Mouse (Mus musculus) thymus, adult 2 months (tissue): ENCODE results near the gene Lman1l. TPM values are rescaled to one million over a fixed set of nuclear protein-coding genes. Genes with fewer than 3 reads are reported as not detected.

Experiments used
- DNase-seq: peaks from one replicate; pipeline ENCODE4 v3.0.0; 2021
- H3K27ac ChIP-seq: fragments of 200-500 bp; 2 replicates; pipeline ENCODE4 v1.5.1; 2012; ENCODE audit warnings: low read length, control low read depth; ENCODE audit not compliant: control insufficient read depth, insufficient read depth
- H3K27me3 ChIP-seq: fragments of 200-500 bp; 2 replicates; pipeline ENCODE4 v1.6.1; 2012; ENCODE audit warnings: mild to moderate bottlenecking, low read length, moderate library complexity, mixed read lengths; ENCODE audit not compliant: control insufficient read depth, insufficient read depth
- H3K36me3 ChIP-seq: fragments of 200-500 bp; 2 replicates; pipeline ENCODE4 v1.6.1; 2012; ENCODE audit warnings: mild to moderate bottlenecking, low read length, moderate library complexity; ENCODE audit not compliant: control insufficient read depth, insufficient read depth
- H3K4me1 ChIP-seq: fragments of 200-500 bp; replicated peaks from 2 replicates; pipeline ENCODE4 v1.6.1; 2012; ENCODE audit warnings: low read length; ENCODE audit not compliant: control insufficient read depth, insufficient read depth
- H3K4me3 ChIP-seq: fragments of 200-500 bp; 2 replicates; pipeline ENCODE4 v1.5.1; 2012; ENCODE audit warnings: mild to moderate bottlenecking, low read length, control low read depth, moderate library complexity; ENCODE audit not compliant: control insufficient read depth, insufficient read depth
- CTCF ChIP-seq: fragments of 200-500 bp; IDR thresholded peaks from 2 replicates; pipeline ENCODE4 v1.5.1; 2012; ENCODE audit warnings: mild to moderate bottlenecking, control low read depth, low read length, moderate library complexity, borderline replicate concordance; ENCODE audit not compliant: control insufficient read depth, poor library complexity, insufficient read depth; ENCODE audit errors: extremely low read depth
- POLR2A ChIP-seq: fragments of 200-500 bp; IDR thresholded peaks from 2 replicates; pipeline ENCODE4 v1.6.1; 2012; ENCODE audit warnings: mild to moderate bottlenecking, low read length, control low read depth, moderate library complexity; ENCODE audit not compliant: control insufficient read depth, poor library complexity, insufficient read depth; ENCODE audit errors: extremely low read depth
- WGBS: fragments of 180-500 bp; shearing (Covaris S2); methylation state at CpG from one replicate; pipeline ENCODE4 v1.1.7; 2018; 5-methylcytosine and 5-hydroxymethylcytosine counted together
- polyA plus RNA-seq: library from polyadenylated mRNA; depleted of rRNA; stranded (reverse); fragments of >200 nt; gene quantifications from 2 replicates; pipeline ENCODE4 v1.2.3, GENCODE M21; 2012

Gene Lman1l
- polyA plus RNA-seq, 1 experiment = 0.20 TPM

DNA sequence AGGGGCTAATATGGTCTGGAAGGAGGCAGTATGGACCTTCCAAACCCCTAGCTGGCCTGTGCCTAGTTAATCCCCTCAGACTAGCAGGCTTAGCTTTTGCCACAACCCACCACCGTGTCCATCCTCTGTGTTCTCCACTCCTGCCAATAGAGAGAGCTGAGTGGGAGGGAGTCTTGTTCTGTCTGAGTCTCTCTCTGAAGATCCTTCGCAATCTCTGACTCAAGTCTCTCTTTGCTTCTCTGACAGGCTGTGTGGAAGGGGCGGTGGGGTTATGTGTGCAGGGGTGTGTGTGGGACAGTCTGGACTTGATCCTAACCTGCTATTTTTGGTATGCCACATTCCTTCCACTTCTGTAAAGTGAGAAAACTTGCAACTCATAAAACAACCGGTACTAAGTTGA, 15.7 kb downstream of the Lman1l start:
- WGBS = 82% methylated on average over 4 of the region's 4 CpGs
- Histone ChIP-seq H3K27me3 (no peaks in the 10 kb centered on the region), H3K4me3 (no peak overlapping the region), H3K36me3 (no peaks in the 10 kb centered on the region), H3K4me1 (no peaks in the 10 kb centered on the region), H3K27ac (no peak overlapping the region)
- DNase-seq = no peak
- TF ChIP-seq CTCF = no peak
- no peak for TF ChIP-seq POLR2A

DNA sequence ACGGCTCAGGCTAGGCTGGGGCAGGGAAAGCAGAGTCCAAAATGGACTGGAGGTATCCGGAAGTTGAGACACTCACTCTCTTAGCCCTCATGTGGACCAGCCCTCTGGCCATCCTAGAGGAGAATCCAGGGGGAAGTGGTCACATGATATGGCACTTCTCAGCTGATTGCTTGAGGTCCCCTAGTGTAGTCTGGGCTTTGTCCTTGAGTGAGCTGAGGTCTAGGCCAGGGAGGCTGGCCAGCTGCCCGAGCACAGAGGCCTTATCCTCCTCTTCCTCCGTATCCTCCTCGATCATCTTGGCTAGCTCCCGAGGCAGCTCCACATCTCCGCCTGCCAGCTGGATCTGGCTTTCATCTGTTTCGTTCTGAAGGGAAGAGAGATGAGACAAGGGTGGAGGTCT, 18.5 kb downstream of the Lman1l start:
- H3K27ac ChIP-seq = no peak overlapping the region
- no peak overlapping the region for H3K4me3 ChIP-seq
- 84% methylated on average over 8 of the region's 8 CpGs for WGBS
- no peaks in the 10 kb centered on the region for H3K4me1 ChIP-seq
- DNase-seq = no peak
- no peak for TF ChIP-seq POLR2A
- no peak for TF ChIP-seq CTCF
- no peaks in the 10 kb centered on the region for H3K27me3 ChIP-seq
- H3K36me3 ChIP-seq = no peaks in the 10 kb centered on the region

GRCm38 (mm10) chr9:57601353-57601706, 19.2 kb downstream of the Lman1l start:
- H3K4me1 ChIP-seq = no peaks in the 10 kb centered on the region
- 78% methylated on average over 2 of the region's 2 CpGs for WGBS
- no peak overlapping the region for H3K27ac ChIP-seq
- no peaks in the 10 kb centered on the region for H3K36me3 ChIP-seq
- no peaks in the 10 kb centered on the region for H3K27me3 ChIP-seq
- TF ChIP-seq POLR2A = no peak
- no peak for TF ChIP-seq CTCF
- no peak overlapping the region for H3K4me3 ChIP-seq
- DNase-seq = no peak

DNA sequence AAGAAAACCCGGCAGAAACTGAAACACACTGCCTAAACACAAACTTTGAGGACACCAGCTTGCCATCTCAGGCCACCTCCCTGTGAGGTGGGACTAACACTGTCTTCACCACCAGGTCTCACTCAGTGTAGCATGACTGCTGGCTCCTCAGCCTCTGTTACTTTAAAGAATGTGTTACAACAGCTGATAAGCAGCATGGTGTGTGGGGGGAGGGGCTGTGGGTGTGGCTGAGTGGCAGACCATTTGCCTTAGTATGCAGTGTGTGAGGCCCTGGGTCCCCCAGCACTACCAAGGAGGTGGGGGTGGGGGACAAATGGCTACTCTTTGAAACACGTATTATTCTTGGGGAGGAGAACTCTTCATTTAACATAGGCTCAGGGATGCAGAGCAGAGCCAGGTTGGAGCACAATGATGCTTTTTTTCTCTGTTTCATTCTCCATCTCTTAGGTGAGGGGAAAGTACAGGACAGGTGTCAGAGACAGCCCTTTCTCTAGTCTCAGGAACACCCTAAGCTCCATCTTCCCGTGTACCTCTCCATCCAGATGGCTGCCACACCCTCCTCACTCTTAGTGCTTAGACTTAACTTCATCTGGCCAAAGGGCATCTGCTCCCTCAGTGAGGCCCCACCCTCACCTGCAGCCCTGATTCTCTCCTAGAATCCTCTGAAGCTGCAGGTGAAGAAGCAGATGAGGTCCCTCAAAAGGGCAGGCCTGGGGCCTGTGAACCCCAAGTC, 19.8 kb downstream of the Lman1l start:
- H3K27me3 ChIP-seq = no peaks in the 10 kb centered on the region
- TF ChIP-seq CTCF (no peak), POLR2A (no peak)
- DNase-seq = no peak
- H3K27ac ChIP-seq = no peak overlapping the region
- no peak overlapping the region for H3K4me3 ChIP-seq
- WGBS = 58% methylated on average over 3 of the region's 3 CpGs
- H3K4me1 ChIP-seq = no peaks in the 10 kb centered on the region
- H3K36me3 ChIP-seq = no peaks in the 10 kb centered on the region

DNA sequence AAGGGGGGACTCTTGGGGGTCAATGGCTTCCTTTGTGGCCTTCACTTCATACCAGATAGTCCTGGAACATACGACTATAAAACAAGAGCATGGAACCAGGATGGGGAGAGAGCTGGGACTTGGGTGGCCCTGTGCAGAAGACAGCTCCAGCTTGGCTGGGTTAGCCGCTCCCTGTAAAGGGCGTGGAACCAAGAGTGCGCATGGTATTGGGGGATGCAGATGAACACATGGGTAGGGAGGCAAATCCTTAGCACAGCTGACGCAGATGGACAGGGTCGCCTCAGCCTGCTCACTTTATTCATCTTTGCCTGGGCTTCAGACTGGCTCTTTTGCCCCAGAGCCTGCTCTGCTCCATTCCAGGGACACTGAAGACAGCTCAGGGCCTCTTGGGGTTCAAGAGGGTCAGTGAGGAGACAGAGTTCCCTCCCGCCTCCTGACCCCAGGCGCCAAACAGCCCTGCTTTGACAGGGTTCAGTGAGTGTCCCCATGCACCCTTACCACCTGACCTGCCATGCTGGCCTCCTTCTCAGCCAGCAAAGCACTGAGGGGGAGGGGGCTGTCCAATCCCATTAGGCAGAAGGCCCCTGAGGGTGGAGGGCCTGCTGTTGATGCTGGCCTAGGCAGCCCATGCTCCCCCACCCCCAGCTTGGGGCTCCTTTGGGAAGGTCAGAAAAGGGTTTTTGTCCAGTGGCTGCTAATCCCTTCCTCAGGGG, 21.6 kb downstream of the Lman1l start:
- Histone ChIP-seq H3K36me3 (peaks cover 8% of the 10 kb centered on the region; the same call in 1 of the 2 replicates), H3K4me1 (no peaks in the 10 kb centered on the region), H3K27me3 (no peaks in the 10 kb centered on the region), H3K4me3 (no peak overlapping the region), H3K27ac (no peak overlapping the region)
- WGBS = 88% methylated on average over 8 of the region's 8 CpGs
- no peak for DNase-seq
- TF ChIP-seq CTCF (no peak), POLR2A (no peak)

- H3K27me3 ChIP-seq = no peaks in the 10 kb centered on the region
- DNase-seq = no peak
- no peak for TF ChIP-seq POLR2A
- H3K27ac ChIP-seq = no peak overlapping the region
- H3K36me3 ChIP-seq = peaks cover 16% of the 10 kb centered on the region
- H3K4me3 ChIP-seq = no peak overlapping the region
- H3K4me1 ChIP-seq = no peaks in the 10 kb centered on the region
- WGBS = 82% methylated on average over 4 of the region's 4 CpGs
Measured at GRCm38 (mm10) chr9:57597929-57598382, 22.6 kb downstream of the Lman1l start.

- TF ChIP-seq POLR2A (no peak), CTCF (no peak)
- no peak for DNase-seq
- no peaks in the 10 kb centered on the region for H3K4me1 ChIP-seq
- H3K4me3 ChIP-seq = no peak overlapping the region
- no peaks in the 10 kb centered on the region for H3K27me3 ChIP-seq
- WGBS = 92% methylated on average over 8 of the region's 8 CpGs
- no peak overlapping the region for H3K27ac ChIP-seq
- peaks cover 16% of the 10 kb centered on the region for H3K36me3 ChIP-seq
Measured at GRCm38 (mm10) chr9:57597265-57597664, 23.3 kb downstream of the Lman1l start.
